Mouse (Mus musculus) hindbrain, postnatal 0 days (tissue): ENCODE measurements around the gene Prss40. TPM values are rescaled to one million over a fixed set of nuclear protein-coding genes. Genes with fewer than 3 reads are reported as not detected.

Experiments used
- ATAC-seq: fragments of 200-750 bp; cut with Nextera tagmentation; 2 replicates; pipeline ENCODE4 v1.8.0; 2017; ENCODE audit warnings: mild to moderate bottlenecking, moderate TSS enrichment, moderate library complexity
- DNase-seq: peaks from one replicate; pipeline ENCODE4 v3.0.0-alpha.2; 2015; ENCODE audit warnings: low spot score
- H3K27ac ChIP-seq: fragments of 300-500 bp; sonication (generic); 2 replicates; pipeline ENCODE4 v1.5.1; 2014; ENCODE audit warnings: mild to moderate bottlenecking
- H3K27me3 ChIP-seq: fragments of 300-500 bp; sonication (generic); 2 replicates; pipeline ENCODE4 v1.6.1; 2014; ENCODE audit warnings: low read length, mixed read lengths; ENCODE audit not compliant: insufficient read depth
- H3K36me3 ChIP-seq: fragments of 300-500 bp; sonication (generic); 2 replicates; pipeline ENCODE4 v1.6.1; 2014; ENCODE audit warnings: low read length, mixed read lengths; ENCODE audit not compliant: insufficient read depth
- H3K4me1 ChIP-seq: fragments of 300-500 bp; sonication (generic); 2 replicates; pipeline ENCODE4 v1.6.1; 2014; ENCODE audit warnings: antibody characterized with exemption, low read length, mixed read lengths; ENCODE audit not compliant: insufficient read depth
- H3K4me2 ChIP-seq: fragments of 300-500 bp; sonication (generic); 2 replicates; pipeline ENCODE4 v1.6.1; 2014; ENCODE audit warnings: low read depth, mild to moderate bottlenecking, low read length, moderate library complexity, mixed read lengths
- H3K4me3 ChIP-seq: fragments of 300-500 bp; sonication (generic); 2 replicates; pipeline ENCODE4 v1.5.1; 2014; ENCODE audit warnings: low read length
- H3K9ac ChIP-seq: fragments of 300-500 bp; sonication (generic); replicated peaks from 2 replicates; pipeline ENCODE4 v1.6.1; 2014; ENCODE audit warnings: mild to moderate bottlenecking, low read length, moderate library complexity, mixed read lengths
- H3K9me3 ChIP-seq: fragments of 300-500 bp; sonication (generic); 2 replicates; pipeline ENCODE4 v1.6.1; 2016; ENCODE audit warnings: low read length, mixed read lengths
- CTCF ChIP-seq: IDR thresholded peaks from 2 replicates; pipeline ENCODE4 v1.5.1; 2016; ENCODE audit warnings: antibody characterized with exemption, control low read depth, low read depth
- WGBS: fragments of 180-500 bp; shearing (Covaris S2); extraction: QIAGEN DNeasy Blood & Tissue Kit; methylation state at CpG from one replicate; pipeline ENCODE4 v1.1.7; 2014; 5-methylcytosine and 5-hydroxymethylcytosine counted together
- polyA plus RNA-seq: library from polyadenylated mRNA; unstranded; fragments of >200 nt; fragmentation: Nextera tagmentation; extraction: Ambion mirVana; gene quantifications from 2 replicates; pipeline ENCODE4 v1.2.1, GENCODE M21; 2015
- total RNA-seq: library from RNA; depleted of rRNA; stranded (reverse); fragments of >200 nt; gene quantifications from 2 replicates; pipeline ENCODE4 v1.2.3, GENCODE M21; 2014; rRNA removed

Gene Prss40
- total RNA-seq (not detected in 2 replicates), polyA plus RNA-seq (0.09 TPM in 1 of 2 replicates, not detected in the other)

- no peak for TF ChIP-seq CTCF
- no peak within 1 kb of the TSS for H3K4me2 ChIP-seq
- DNase-seq (no peak), ATAC-seq (no peak)
- WGBS = 86% methylated on average over 15 of the region's 15 CpGs
- no peaks in the 10 kb centered on the region for H3K27me3 ChIP-seq
- H3K27ac ChIP-seq = no peak within 1 kb of the TSS
- no peaks in the 10 kb centered on the region for H3K9me3 ChIP-seq
- no peak within 1 kb of the TSS for H3K4me3 ChIP-seq
- H3K4me1 ChIP-seq = no peaks in the 10 kb centered on the region
- H3K9ac ChIP-seq = no peak within 1 kb of the TSS
- H3K36me3 ChIP-seq = no peaks in the 10 kb centered on the region
These were observed at the start of gene Prss40 for GRCm38 (mm10) chr1:34560843-34561242. Gene Prss40, minus strand, starts transcription at chr1:34560943.

GRCm38 (mm10) chr1:34602363-34602762 is 41.6 kb upstream of the Prss40 start:
- Histone ChIP-seq H3K4me1 (no peaks in the 10 kb centered on the region), H3K36me3 (no peaks in the 10 kb centered on the region), H3K4me2 (no peak overlapping the region), H3K27ac (no peak overlapping the region), H3K4me3 (no peak overlapping the region), H3K27me3 (no peaks in the 10 kb centered on the region), H3K9me3 (no peaks in the 10 kb centered on the region), H3K9ac (no peak overlapping the region)
- ATAC-seq (peak; percentile 80), DNase-seq (peak; percentile 91)
- 11% methylated on average over 8 of the region's 8 CpGs for WGBS
- peak; percentile 97 for TF ChIP-seq CTCF

GRCm38 (mm10) chr1:34601323-34602047 is 40.7 kb upstream of the Prss40 start:
- no peaks in the 10 kb centered on the region for H3K36me3 ChIP-seq
- no peak overlapping the region for H3K9ac ChIP-seq
- no peak overlapping the region for H3K4me3 ChIP-seq
- no peak for DNase-seq
- ATAC-seq = 0 out of 2 replicates have a peak, but pooled peaks have one; percentile 5
- H3K27me3 ChIP-seq = no peaks in the 10 kb centered on the region
- H3K4me2 ChIP-seq = no peak overlapping the region
- no peak for TF ChIP-seq CTCF
- no peaks in the 10 kb centered on the region for H3K9me3 ChIP-seq
- H3K27ac ChIP-seq = no peak overlapping the region
- no peaks in the 10 kb centered on the region for H3K4me1 ChIP-seq
- WGBS = 68% methylated on average over 3 of the region's 3 CpGs

- no peak overlapping the region for H3K27ac ChIP-seq
- H3K36me3 ChIP-seq = no peaks in the 10 kb centered on the region
- no peak; the same call in 1 of the 2 replicates for ATAC-seq
- H3K4me2 ChIP-seq = no peak overlapping the region
- H3K27me3 ChIP-seq = no peaks in the 10 kb centered on the region
- no peaks in the 10 kb centered on the region for H3K9me3 ChIP-seq
- H3K4me1 ChIP-seq = no peaks in the 10 kb centered on the region
- 65% methylated on average over 15 of the region's 15 CpGs for WGBS
- H3K9ac ChIP-seq = no peak overlapping the region
- no peak for DNase-seq
- TF ChIP-seq CTCF = no peak
- no peak overlapping the region for H3K4me3 ChIP-seq
These were observed 39.3 kb upstream of the Prss40 start for GRCm38 (mm10) chr1:34600000-34600399.

- no peak overlapping the region for H3K4me3 ChIP-seq
- H3K27ac ChIP-seq = no peak overlapping the region
- no peak for TF ChIP-seq CTCF
- ATAC-seq (no peak), DNase-seq (no peak)
- no peaks in the 10 kb centered on the region for H3K27me3 ChIP-seq
- H3K36me3 ChIP-seq = peaks cover 16% of the 10 kb centered on the region; the same call in 1 of the 2 replicates
- H3K9me3 ChIP-seq = no peaks in the 10 kb centered on the region
- no peak overlapping the region for H3K4me2 ChIP-seq
- H3K4me1 ChIP-seq = peaks cover 14% of the 10 kb centered on the region
- H3K9ac ChIP-seq = no peak overlapping the region
- 84% methylated on average over 22 of the region's 22 CpGs for WGBS
These were observed 26.8 kb upstream of the Prss40 start for GRCm38 (mm10) chr1:34587298-34588096.

GRCm38 (mm10) chr1:34584736-34585135 is 24.0 kb upstream of the Prss40 start:
- Histone ChIP-seq H3K9ac (no peak overlapping the region), H3K4me3 (no peak overlapping the region), H3K36me3 (peaks cover 16% of the 10 kb centered on the region; the same call in 1 of the 2 replicates), H3K4me1 (peaks cover 18% of the 10 kb centered on the region), H3K4me2 (no peak overlapping the region), H3K9me3 (no peaks in the 10 kb centered on the region), H3K27me3 (no peaks in the 10 kb centered on the region; the same call in 1 of the 2 replicates), H3K27ac (peak overlapping the region; percentile 32; the same call in 1 of the 2 replicates)
- ATAC-seq = no peak
- DNase-seq = peak; percentile 35
- no peak for TF ChIP-seq CTCF
- WGBS = 50% methylated on average over 4 of the region's 4 CpGs
